Mouse (Mus musculus): Measurements from ENCODE around the gene Lrrc20. TPM values are rescaled to one million over a fixed set of nuclear protein-coding genes. Genes with fewer than 3 reads are reported as not detected.

Gene Lrrc20
- polyA plus RNA-seq, 1 experiment from 2014 or later = 15.0 TPM

GRCm38 (mm10) chr10:61627938-61628250 is 152.3 kb downstream of the Lrrc20 start:
- WGBS = 82% methylated on average over 4 of the region's 4 CpGs
- ATAC-seq (replicated peaks; ENCODE audit: low FRiP score) (no peak), DNase-seq (ENCODE audit: low spot score) (no peak)
- no peak overlapping the region for H3K9ac ChIP-seq (ENCODE audit: low read length)
- H3K9me3 ChIP-seq (ENCODE audit: control insufficient read depth, low read length) = no peaks in the 10 kb centered on the region
- no peak overlapping the region for H3K4me3 ChIP-seq (ENCODE audit: low read depth, low read length)
- H3K4me1 ChIP-seq (replicated peaks; ENCODE audit: control insufficient read depth, insufficient read depth, low read length) = peaks cover 5% of the 10 kb centered on the region
- no peak overlapping the region for H3K27ac ChIP-seq (ENCODE audit: low read depth, low read length)
- no peak overlapping the region for H3K4me2 ChIP-seq (ENCODE audit: low read depth, low read length, severe bottlenecking)
- H3K36me3 ChIP-seq (ENCODE audit: control insufficient read depth, insufficient read depth, low read length) = no peaks in the 10 kb centered on the region
- H3K27me3 ChIP-seq (ENCODE audit: control insufficient read depth, insufficient read depth, low read length) = peaks cover 21% of the 10 kb centered on the region

Other genes with a start within 250 kb of the Lrrc20 start
- gene Adamts14, start 202.4 kb upstream of the Lrrc20 start, polyA plus RNA-seq (2014; fragmentation: Nextera tagmentation; extraction: Ambion mirVana) = 0.56 and 0.60 TPM in 2 replicates
- gene Prf1, start 178.0 kb upstream of the Lrrc20 start, polyA plus RNA-seq (2014; fragmentation: Nextera tagmentation; extraction: Ambion mirVana) = not detected in 2 replicates
- 21.3 and 22.9 TPM in 2 replicates for gene Pald1, start 92.3 kb upstream of the Lrrc20 start, polyA plus RNA-seq (2014; fragmentation: Nextera tagmentation; extraction: Ambion mirVana)
- not detected in 2 replicates for gene Nodal, start 57.8 kb upstream of the Lrrc20 start, polyA plus RNA-seq (2014; fragmentation: Nextera tagmentation; extraction: Ambion mirVana)
- 41.5 and 50.8 TPM in 2 replicates for gene Eif4ebp2, start 23.1 kb upstream of the Lrrc20 start, polyA plus RNA-seq (2014; fragmentation: Nextera tagmentation; extraction: Ambion mirVana)
- gene Npffr1, start 119.7 kb downstream of the Lrrc20 start, polyA plus RNA-seq (2014; fragmentation: Nextera tagmentation; extraction: Ambion mirVana) = 0.05 and 0.09 TPM in 2 replicates
- gene Ppa1, start 172.8 kb downstream of the Lrrc20 start, polyA plus RNA-seq (2014; fragmentation: Nextera tagmentation; extraction: Ambion mirVana) = 325 and 330 TPM in 2 replicates
- gene Sar1a, start 204.5 kb downstream of the Lrrc20 start, polyA plus RNA-seq (2014; fragmentation: Nextera tagmentation; extraction: Ambion mirVana) = 231 and 238 TPM in 2 replicates
- gene Tysnd1, start 219.7 kb downstream of the Lrrc20 start, polyA plus RNA-seq (2014; fragmentation: Nextera tagmentation; extraction: Ambion mirVana) = 33.4 and 39.0 TPM in 2 replicates
- 5.9 and 6.2 TPM in 2 replicates for gene Aifm2, start 239.5 kb downstream of the Lrrc20 start, polyA plus RNA-seq (2014; fragmentation: Nextera tagmentation; extraction: Ambion mirVana)

All from forebrain, embryonic 11.5 days (tissue).